Mouse (Mus musculus) cortical plate, adult 2 months (tissue): ENCODE data around the gene Cnot11.

ENCODE experiments used
- CTCF ChIP-seq: fragments of 200-500 bp; IDR thresholded peaks from 2 replicates; pipeline ENCODE4 v1.5.1; 2011; ENCODE audit warnings: mild to moderate bottlenecking, control low read depth, low read length; ENCODE audit not compliant: insufficient read depth; ENCODE audit errors: extremely low read depth
- POLR2A ChIP-seq: fragments of 200-500 bp; IDR thresholded peaks from 2 replicates; pipeline ENCODE4 v1.6.1; 2011; ENCODE audit warnings: mild to moderate bottlenecking, low read length, control low read depth; ENCODE audit not compliant: insufficient read depth; ENCODE audit errors: extremely low read depth

GRCm38 (mm10) chr1:39581215-39581614 lies 46.4 kb downstream of the Cnot11 start:
- no peak for TF ChIP-seq CTCF
- TF ChIP-seq POLR2A: no peak
